Mouse (Mus musculus) limb, embryonic 12.5 days (tissue): ENCODE results near the gene Acta2. TPM values are rescaled to one million over a fixed set of nuclear protein-coding genes. Genes with fewer than 3 reads are reported as not detected.

Experiments
- ATAC-seq: fragments of 200-750 bp; cut with Nextera tagmentation; 2 replicates; pipeline ENCODE4 v1.8.0; 2017; ENCODE audit warnings: low read depth, moderate TSS enrichment; ENCODE audit not compliant: insufficient number of reproducible peaks, insufficient read depth, low FRiP score, low TSS enrichment
- H3K27ac ChIP-seq: fragments of 300-500 bp; sonication (generic); 2 replicates; pipeline ENCODE4 v1.5.1; 2016; ENCODE audit warnings: mild to moderate bottlenecking, moderate library complexity
- H3K27me3 ChIP-seq: fragments of 300-500 bp; sonication (generic); 2 replicates; pipeline ENCODE4 v1.6.1; 2016; ENCODE audit warnings: mild to moderate bottlenecking, moderate library complexity
- H3K36me3 ChIP-seq: fragments of 300-500 bp; sonication (generic); 2 replicates; pipeline ENCODE4 v1.6.1; 2016; ENCODE audit warnings: mild to moderate bottlenecking, moderate library complexity
- H3K4me1 ChIP-seq: fragments of 300-500 bp; sonication (generic); replicated peaks from 2 replicates; pipeline ENCODE4 v1.6.1; 2016
- H3K4me2 ChIP-seq: fragments of 300-500 bp; sonication (generic); 2 replicates; pipeline ENCODE4 v1.6.1; 2016; ENCODE audit warnings: mild to moderate bottlenecking, moderate library complexity
- H3K4me3 ChIP-seq: fragments of 300-500 bp; sonication (generic); replicated peaks from 2 replicates; pipeline ENCODE4 v1.5.1; 2016; ENCODE audit warnings: mild to moderate bottlenecking
- H3K9ac ChIP-seq: fragments of 300-500 bp; sonication (generic); replicated peaks from 2 replicates; pipeline ENCODE4 v1.6.1; 2016; ENCODE audit warnings: mild to moderate bottlenecking, moderate library complexity
- H3K9me3 ChIP-seq: fragments of 300-500 bp; sonication (generic); 2 replicates; pipeline ENCODE4 v1.6.1; 2016; ENCODE audit warnings: mild to moderate bottlenecking, moderate library complexity
- WGBS: fragments of 180-500 bp; shearing (Covaris S2); methylation state at CpG from one replicate; pipeline ENCODE4 v1.1.7; 2016; 5-methylcytosine and 5-hydroxymethylcytosine counted together
- polyA plus RNA-seq: library from polyadenylated mRNA; unstranded; fragments of >200 nt; fragmentation: Nextera tagmentation; extraction: Ambion mirVana; gene quantifications from 2 replicates; pipeline ENCODE4 v1.2.1, GENCODE M21; 2016

The Acta2 gene
- polyA plus RNA-seq, 1 experiment from 2014 or later, result 120 TPM

DNA sequence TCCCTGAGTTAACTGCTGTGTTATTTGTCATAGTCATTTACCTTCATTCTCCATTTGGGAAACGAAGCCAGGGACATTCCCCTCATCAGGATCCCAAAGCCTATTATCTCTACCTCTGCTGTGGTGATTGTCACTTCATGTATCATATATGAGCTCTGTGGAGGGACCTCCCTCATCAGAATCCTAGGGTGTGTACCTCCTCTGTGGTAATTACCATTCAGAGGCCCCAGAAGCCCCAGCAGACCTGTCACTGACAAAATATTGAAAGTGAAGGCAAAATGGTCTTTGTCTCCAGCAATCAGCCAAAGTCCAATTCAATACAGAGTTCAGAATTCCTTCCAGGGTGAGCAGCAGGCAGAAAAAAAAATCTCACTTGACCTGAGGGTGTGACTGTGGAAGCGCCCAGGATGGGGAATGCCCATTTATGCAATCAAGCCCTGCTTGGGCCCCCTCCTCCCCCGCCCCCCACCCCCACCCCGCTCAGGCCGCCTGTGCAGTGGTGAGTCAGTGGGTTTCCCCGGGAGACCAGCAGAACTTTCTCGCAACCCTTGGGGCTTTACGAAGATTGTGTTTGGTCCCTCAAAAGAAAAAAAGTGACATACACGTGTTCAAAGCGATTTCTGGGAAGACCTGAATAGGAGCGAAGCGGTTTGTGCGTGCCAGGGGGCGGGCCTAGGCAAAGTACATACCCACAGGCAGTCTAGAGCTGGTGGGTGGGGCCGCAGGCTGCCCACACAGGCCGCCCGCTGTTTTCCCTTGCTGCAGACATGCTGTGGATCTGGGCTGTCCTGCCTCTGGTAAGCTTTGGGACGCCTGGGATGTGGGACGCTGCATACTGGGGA, 34.8 kb upstream of the Acta2 start, which contains the start of gene Fas:
Gene Fas (plus strand): TSS at position 719 of the 842 bp plus-strand sequence.
- Histone ChIP-seq H3K9me3 (no peaks in the 10 kb centered on the region), H3K36me3 (no peaks in the 10 kb centered on the region), H3K9ac (peak within 1 kb of the TSS; percentile 38; the same call in 1 of the 2 replicates), H3K27me3 (0 out of 2 replicates have a peak, but pooled peaks cover 13% of the 10 kb centered on the region), H3K27ac (no peak within 1 kb of the TSS), H3K4me2 (peak within 1 kb of the TSS; percentile 90), H3K4me3 (peak within 1 kb of the TSS; percentile 46), H3K4me1 (peaks cover 13% of the 10 kb centered on the region; the same call in 1 of the 2 replicates)
- peak; percentile 85 for ATAC-seq
- WGBS, result 4% methylated on average over 19 of the region's 19 CpGs

GRCm38 (mm10) chr19:34288696-34289095, 33.3 kb upstream of the Acta2 start:
- H3K4me3 ChIP-seq, result no peak overlapping the region
- no peak overlapping the region for H3K9ac ChIP-seq
- H3K4me1 ChIP-seq, result peaks cover 13% of the 10 kb centered on the region; the same call in 1 of the 2 replicates
- no peak overlapping the region for H3K4me2 ChIP-seq
- 95% methylated on average over 1 of the region's 1 CpGs for WGBS
- ATAC-seq, result no peak
- no peaks in the 10 kb centered on the region for H3K9me3 ChIP-seq
- H3K27me3 ChIP-seq, result 0 out of 2 replicates have a peak, but pooled peaks cover 13% of the 10 kb centered on the region
- no peak overlapping the region for H3K27ac ChIP-seq
- no peaks in the 10 kb centered on the region for H3K36me3 ChIP-seq

GRCm38 (mm10) chr19:34287656-34288415, 32.4 kb upstream of the Acta2 start:
- no peak for ATAC-seq
- 85% methylated on average over 13 of the region's 13 CpGs for WGBS
- Histone ChIP-seq H3K9ac (no peak overlapping the region), H3K4me2 (no peak overlapping the region), H3K27me3 (0 out of 2 replicates have a peak, but pooled peaks cover 10% of the 10 kb centered on the region), H3K36me3 (no peaks in the 10 kb centered on the region), H3K9me3 (no peaks in the 10 kb centered on the region), H3K27ac (no peak overlapping the region), H3K4me1 (peaks cover 13% of the 10 kb centered on the region; the same call in 1 of the 2 replicates), H3K4me3 (no peak overlapping the region)

DNA sequence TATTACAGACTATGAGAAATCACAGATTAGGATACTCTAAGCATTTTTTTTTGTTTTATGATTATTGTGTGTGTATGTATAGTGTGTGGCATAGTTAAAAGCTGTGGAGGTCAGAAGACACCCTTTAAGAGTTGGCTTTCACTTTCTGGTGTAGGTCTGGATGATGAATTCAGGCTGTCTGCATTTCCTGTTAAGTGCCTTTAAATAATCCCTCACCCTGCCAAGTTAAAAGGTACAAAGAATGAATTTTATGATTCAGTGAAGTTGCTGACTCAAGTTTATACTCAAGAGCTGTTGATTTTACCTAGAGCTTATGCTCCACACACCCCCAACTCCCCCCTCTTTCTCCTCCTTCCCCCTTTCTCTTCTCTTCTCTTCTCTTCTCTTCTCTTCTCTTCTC, 31.8 kb upstream of the Acta2 start:
- H3K27me3 ChIP-seq, result 0 out of 2 replicates have a peak, but pooled peaks cover 4% of the 10 kb centered on the region
- H3K4me1 ChIP-seq, result peaks cover 13% of the 10 kb centered on the region; the same call in 1 of the 2 replicates
- no peak overlapping the region for H3K27ac ChIP-seq
- no peaks in the 10 kb centered on the region for H3K36me3 ChIP-seq
- no peaks in the 10 kb centered on the region for H3K9me3 ChIP-seq
- no peak overlapping the region for H3K4me3 ChIP-seq
- H3K9ac ChIP-seq, result no peak overlapping the region
- ATAC-seq, result no peak
- no peak overlapping the region for H3K4me2 ChIP-seq

DNA sequence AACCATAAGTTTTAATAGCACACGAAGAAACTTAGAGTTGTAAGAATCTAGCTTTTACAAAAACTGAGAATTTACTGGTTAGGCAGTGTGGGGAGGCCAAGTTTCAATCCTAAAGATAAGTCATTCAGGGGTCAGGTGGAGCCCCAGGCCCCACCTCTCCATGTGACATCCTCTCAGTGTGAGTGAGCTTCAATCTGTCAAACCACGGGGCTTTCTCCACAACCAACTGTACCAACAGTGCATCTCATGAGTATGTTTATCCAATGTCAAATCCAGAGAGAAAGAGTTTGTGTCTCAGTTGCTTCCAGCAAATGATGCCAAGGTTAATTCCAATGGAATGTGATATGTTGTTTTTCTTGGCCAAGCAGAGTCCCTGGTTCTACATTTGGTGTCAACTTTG, 29.4 kb upstream of the Acta2 start:
- 53% methylated on average over 2 of the region's 2 CpGs for WGBS
- H3K9me3 ChIP-seq, result no peaks in the 10 kb centered on the region
- no peak overlapping the region for H3K9ac ChIP-seq
- no peaks in the 10 kb centered on the region for H3K27me3 ChIP-seq
- no peak overlapping the region for H3K4me2 ChIP-seq
- ATAC-seq, result no peak
- no peaks in the 10 kb centered on the region for H3K36me3 ChIP-seq
- H3K4me3 ChIP-seq, result no peak overlapping the region
- H3K4me1 ChIP-seq, result no peaks in the 10 kb centered on the region; the same call in 1 of the 2 replicates
- no peak overlapping the region for H3K27ac ChIP-seq

- 70% methylated on average over 10 of the region's 10 CpGs for WGBS
- Histone ChIP-seq H3K36me3 (no peaks in the 10 kb centered on the region), H3K4me3 (no peak overlapping the region), H3K4me2 (no peak overlapping the region), H3K27ac (no peak overlapping the region), H3K9me3 (no peaks in the 10 kb centered on the region), H3K9ac (no peak overlapping the region), H3K4me1 (no peaks in the 10 kb centered on the region; the same call in 1 of the 2 replicates), H3K27me3 (no peaks in the 10 kb centered on the region)
- no peak for ATAC-seq
Measured at GRCm38 (mm10) chr19:34284383-34284782, 29.0 kb upstream of the Acta2 start.

DNA sequence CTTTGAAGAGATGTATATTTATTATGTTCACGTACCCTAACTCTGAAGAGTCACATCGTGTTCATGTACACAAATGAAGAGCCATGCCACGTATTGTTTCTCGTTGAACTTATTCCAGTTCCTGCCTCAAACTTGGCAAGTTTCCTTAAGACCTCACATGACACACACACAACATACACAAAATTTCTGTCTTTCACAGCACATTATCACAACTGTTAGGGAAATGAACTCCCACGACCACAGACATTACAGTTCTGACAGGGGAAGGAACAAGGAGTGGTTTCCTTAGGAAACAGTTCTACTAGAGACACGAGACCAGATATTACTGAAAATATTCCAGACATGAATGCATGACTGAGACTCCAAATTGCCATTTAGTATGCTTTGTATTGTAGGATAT, 28.2 kb upstream of the Acta2 start:
- H3K4me2 ChIP-seq, result no peak overlapping the region
- H3K4me1 ChIP-seq, result no peaks in the 10 kb centered on the region; the same call in 1 of the 2 replicates
- H3K9me3 ChIP-seq, result no peaks in the 10 kb centered on the region
- H3K27me3 ChIP-seq, result no peaks in the 10 kb centered on the region
- H3K27ac ChIP-seq, result no peak overlapping the region
- WGBS, result 84% methylated on average over 6 of the region's 6 CpGs
- no peak overlapping the region for H3K9ac ChIP-seq
- no peak for ATAC-seq
- no peak overlapping the region for H3K4me3 ChIP-seq
- H3K36me3 ChIP-seq, result no peaks in the 10 kb centered on the region

DNA sequence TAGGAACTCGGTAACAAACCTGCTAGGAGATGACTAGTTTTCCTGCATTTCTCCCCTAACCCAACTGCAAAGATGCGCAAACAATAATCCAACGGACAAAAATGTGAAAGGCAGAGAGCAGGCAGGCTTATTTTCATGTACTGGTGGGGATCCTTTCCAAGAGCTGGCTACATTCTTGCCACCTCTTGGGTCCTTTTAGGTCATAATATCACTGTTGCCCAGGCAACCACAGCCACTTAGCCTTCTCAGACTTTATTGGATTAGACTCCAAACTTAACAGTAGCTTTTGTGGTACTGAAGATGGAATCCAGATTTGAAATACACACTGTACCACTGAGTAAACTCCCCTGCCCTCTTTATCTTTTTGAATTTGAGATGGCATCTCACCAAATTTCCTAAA, 22.7 kb upstream of the Acta2 start:
- Histone ChIP-seq H3K4me1 (no peaks in the 10 kb centered on the region), H3K4me3 (no peak overlapping the region), H3K9ac (no peak overlapping the region), H3K4me2 (no peak overlapping the region), H3K27me3 (no peaks in the 10 kb centered on the region), H3K27ac (peak overlapping the region; percentile 30; the same call in 1 of the 2 replicates), H3K9me3 (no peaks in the 10 kb centered on the region), H3K36me3 (no peaks in the 10 kb centered on the region)
- no peak for ATAC-seq
- 86% methylated on average over 3 of the region's 3 CpGs for WGBS

DNA sequence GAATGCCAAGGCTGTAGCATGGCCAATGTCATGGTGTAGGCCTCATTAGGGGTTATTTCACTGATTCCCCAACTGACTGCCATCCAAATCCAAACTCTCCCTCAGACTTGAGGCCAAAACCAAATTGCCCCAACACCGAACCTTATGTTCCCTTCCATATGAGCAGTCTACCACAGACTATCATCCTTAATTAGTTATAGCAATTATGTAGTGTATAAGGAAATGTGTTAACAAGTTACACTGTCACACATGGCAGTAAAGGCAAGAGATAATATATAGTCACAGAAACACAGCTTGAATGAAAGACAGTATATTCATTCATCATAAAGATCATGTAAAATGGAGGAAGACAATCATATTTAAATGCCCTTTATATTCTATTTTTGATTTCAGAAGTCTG, 17.7 kb upstream of the Acta2 start:
- no peaks in the 10 kb centered on the region for H3K4me1 ChIP-seq
- no peak overlapping the region for H3K4me2 ChIP-seq
- ATAC-seq, result no peak
- H3K27ac ChIP-seq, result no peak overlapping the region
- H3K9ac ChIP-seq, result no peak overlapping the region
- H3K4me3 ChIP-seq, result no peak overlapping the region
- no peaks in the 10 kb centered on the region for H3K36me3 ChIP-seq
- WGBS, result 90% methylated on average over 1 of the region's 1 CpGs
- no peaks in the 10 kb centered on the region for H3K9me3 ChIP-seq
- no peaks in the 10 kb centered on the region for H3K27me3 ChIP-seq

GRCm38 (mm10) chr19:34270824-34271464, 15.6 kb upstream of the Acta2 start:
- Histone ChIP-seq H3K4me2 (no peak overlapping the region), H3K36me3 (no peaks in the 10 kb centered on the region), H3K27ac (no peak overlapping the region), H3K27me3 (no peaks in the 10 kb centered on the region), H3K4me1 (no peaks in the 10 kb centered on the region), H3K4me3 (no peak overlapping the region), H3K9ac (no peak overlapping the region), H3K9me3 (no peaks in the 10 kb centered on the region)
- ATAC-seq, result no peak
- WGBS, result 91% methylated on average over 13 of the region's 13 CpGs
